Mouse (Mus musculus) limb, embryonic 12.5 days (tissue): ENCODE measurements around the gene Hspbap1. TPM values are rescaled to one million over a fixed set of nuclear protein-coding genes. Genes with fewer than 3 reads are reported as not detected.

ENCODE experiments used
- polyA plus RNA-seq: library from polyadenylated mRNA; unstranded; fragments of >200 nt; fragmentation: Nextera tagmentation; extraction: Ambion mirVana; gene quantifications from 2 replicates; pipeline ENCODE4 v1.2.1, GENCODE M21; 2016

Gene Hspbap1
- polyA plus RNA-seq, 1 experiment from 2014 or later = 21.6 TPM

Other genes starting within 250 kb of the Hspbap1 start
- gene Sema5b, start 229.2 kb upstream of the Hspbap1 start, polyA plus RNA-seq = 9.4 and 10.0 TPM in 2 replicates
- gene Dirc2, start 1.0 kb upstream of the Hspbap1 start, polyA plus RNA-seq = 17.0 and 21.3 TPM in 2 replicates
- gene Parp14, start 101.2 kb downstream of the Hspbap1 start, polyA plus RNA-seq = 0.43 and 0.46 TPM in 2 replicates
- gene Parp9, start 168.1 kb downstream of the Hspbap1 start, polyA plus RNA-seq = 3.8 TPM in 2 replicates
- gene Dtx3l, start 168.8 kb downstream of the Hspbap1 start, polyA plus RNA-seq = 3.8 and 3.9 TPM in 2 replicates
- 48.4 and 51.0 TPM in 2 replicates for gene Kpna1, start 208.4 kb downstream of the Hspbap1 start, polyA plus RNA-seq